Mouse (Mus musculus) limb, embryonic 10.5 days (tissue): Measurements from ENCODE around the gene Syt16. TPM values are rescaled to one million over a fixed set of nuclear protein-coding genes. Genes with fewer than 3 reads are reported as not detected.

ENCODE experiments used
- DNase-seq: peaks from one replicate; pipeline ENCODE4 v3.0.0-alpha.2; 2017; ENCODE audit warnings: low spot score
- H3K27ac ChIP-seq: fragments of 300-500 bp; sonication (generic); 2 replicates; pipeline ENCODE4 v1.5.1; 2016; ENCODE audit warnings: mild to moderate bottlenecking
- H3K27me3 ChIP-seq: fragments of 300-500 bp; sonication (generic); 2 replicates; pipeline ENCODE4 v1.6.1; 2016; ENCODE audit warnings: low read depth, mild to moderate bottlenecking; ENCODE audit not compliant: poor library complexity, severe bottlenecking
- H3K36me3 ChIP-seq: fragments of 300-500 bp; sonication (generic); 2 replicates; pipeline ENCODE4 v1.6.1; 2016; ENCODE audit warnings: mild to moderate bottlenecking, moderate library complexity
- H3K4me1 ChIP-seq: fragments of 300-500 bp; sonication (generic); 2 replicates; pipeline ENCODE4 v1.6.1; 2016
- H3K4me3 ChIP-seq: fragments of 300-500 bp; sonication (generic); 2 replicates; pipeline ENCODE4 v1.5.1; 2016; ENCODE audit warnings: mild to moderate bottlenecking, moderate library complexity
- H3K9me3 ChIP-seq: fragments of 300-500 bp; sonication (generic); replicated peaks from 2 replicates; pipeline ENCODE4 v1.6.1; 2016; ENCODE audit warnings: mild to moderate bottlenecking
- WGBS: fragments of 180-500 bp; shearing (Covaris S2); methylation state at CpG from one replicate; pipeline ENCODE4 v1.1.7; 2016; 5-methylcytosine and 5-hydroxymethylcytosine counted together
- polyA plus RNA-seq: library from polyadenylated mRNA; unstranded; fragments of >200 nt; fragmentation: Nextera tagmentation; extraction: Ambion mirVana; gene quantifications from 2 replicates; pipeline ENCODE4 v1.2.1, GENCODE M21; 2016

The Syt16 gene
- polyA plus RNA-seq, 1 experiment from 2014 or later: 1.7 TPM

GRCm38 (mm10) chr12:74024912-74025311 is 27.5 kb downstream of the Syt16 start:
- DNase-seq: no peak
- H3K9me3 ChIP-seq: no peaks in the 10 kb centered on the region
- H3K27me3 ChIP-seq: no peaks in the 10 kb centered on the region
- no peak overlapping the region for H3K27ac ChIP-seq
- no peaks in the 10 kb centered on the region for H3K36me3 ChIP-seq
- H3K4me1 ChIP-seq: no peaks in the 10 kb centered on the region
- H3K4me3 ChIP-seq: no peak overlapping the region
- WGBS: 82% methylated on average over 2 of the region's 2 CpGs

- H3K4me1 ChIP-seq: no peaks in the 10 kb centered on the region
- H3K9me3 ChIP-seq: no peaks in the 10 kb centered on the region
- H3K27ac ChIP-seq: no peak overlapping the region
- no peaks in the 10 kb centered on the region for H3K36me3 ChIP-seq
- no peaks in the 10 kb centered on the region for H3K27me3 ChIP-seq
- DNase-seq: no peak
- WGBS: 92% methylated on average over 5 of the region's 5 CpGs
- H3K4me3 ChIP-seq: no peak overlapping the region
These were observed 45.8 kb downstream of the Syt16 start for GRCm38 (mm10) chr12:74043225-74043624.

DNA sequence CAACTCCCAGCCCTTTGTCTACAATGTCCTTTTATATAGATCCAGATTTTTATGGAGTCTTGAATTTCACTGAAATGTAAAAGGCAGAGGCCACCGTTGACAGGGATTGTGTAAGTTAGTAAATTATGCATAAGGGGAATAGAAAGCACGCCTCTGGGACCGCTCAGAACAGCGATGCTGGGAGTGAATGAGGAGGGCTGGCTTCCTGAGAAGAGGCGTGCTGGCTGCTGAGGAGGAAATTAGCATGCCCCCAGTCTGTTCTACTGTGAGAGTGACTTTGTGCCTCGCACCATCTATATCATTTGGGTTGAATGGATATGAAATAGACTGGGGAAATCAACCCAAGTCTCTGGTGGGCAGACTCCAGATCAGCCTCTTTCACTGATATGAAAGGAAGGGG is 46.3 kb downstream of the Syt16 start:
- H3K27ac ChIP-seq: no peak overlapping the region
- no peaks in the 10 kb centered on the region for H3K4me1 ChIP-seq
- no peaks in the 10 kb centered on the region for H3K27me3 ChIP-seq
- no peak overlapping the region for H3K4me3 ChIP-seq
- H3K36me3 ChIP-seq: no peaks in the 10 kb centered on the region
- 74% methylated on average over 6 of the region's 6 CpGs for WGBS
- H3K9me3 ChIP-seq: no peaks in the 10 kb centered on the region
- no peak for DNase-seq

DNA sequence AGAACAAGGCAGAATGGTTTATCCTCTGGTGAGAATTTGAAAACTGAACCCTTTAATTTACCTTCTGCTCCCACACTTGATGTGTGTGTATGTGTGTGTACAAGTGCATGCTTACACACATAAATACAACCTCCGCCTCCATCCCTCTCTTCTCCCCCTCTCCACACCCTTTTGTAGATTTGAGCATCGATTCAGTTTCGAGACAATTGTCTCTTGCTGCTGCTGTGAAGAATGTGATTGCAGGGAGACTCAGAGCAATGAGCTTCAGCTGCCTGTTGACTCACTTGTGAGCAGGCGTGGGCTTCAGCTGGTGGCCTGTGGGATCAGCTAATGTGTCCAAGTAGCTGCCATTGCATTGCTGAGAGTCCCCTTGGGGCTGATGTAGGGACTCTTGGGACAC is 46.8 kb downstream of the Syt16 start:
- Histone ChIP-seq H3K9me3 (no peaks in the 10 kb centered on the region), H3K36me3 (no peaks in the 10 kb centered on the region), H3K27ac (no peak overlapping the region), H3K4me1 (no peaks in the 10 kb centered on the region), H3K4me3 (no peak overlapping the region), H3K27me3 (no peaks in the 10 kb centered on the region)
- DNase-seq: no peak
- WGBS: 86% methylated on average over 4 of the region's 4 CpGs

DNA sequence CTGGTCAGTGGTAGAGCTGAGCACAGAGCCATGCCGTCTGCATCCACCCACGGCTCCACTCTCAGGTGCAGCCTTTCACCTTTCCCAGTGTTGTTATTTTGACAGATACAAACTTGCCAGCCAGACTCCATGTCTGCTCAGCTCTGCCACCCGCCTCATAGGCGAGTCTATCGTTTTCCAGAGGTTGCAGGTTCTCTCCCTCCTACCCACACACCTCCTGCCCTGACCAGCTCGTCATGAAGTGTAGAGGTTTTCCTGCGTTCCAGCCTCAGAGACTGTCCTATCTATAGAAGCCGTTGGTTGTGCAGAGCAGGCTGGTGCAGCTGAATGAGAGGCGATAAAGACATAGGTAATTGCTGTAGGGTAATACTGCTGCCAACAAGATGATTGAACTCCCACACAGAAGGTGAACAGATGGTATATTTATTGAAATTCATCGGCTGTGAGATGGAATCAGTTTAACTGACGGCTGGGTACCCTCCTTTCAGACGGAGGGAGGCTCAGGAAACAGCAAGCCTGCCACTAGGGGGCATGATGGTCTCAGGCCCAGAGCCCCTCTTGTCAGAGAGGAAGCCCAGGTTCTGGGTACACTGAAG is 58.0 kb downstream of the Syt16 start:
- Histone ChIP-seq H3K36me3 (no peaks in the 10 kb centered on the region), H3K4me3 (no peak overlapping the region), H3K4me1 (no peaks in the 10 kb centered on the region), H3K27ac (no peak overlapping the region), H3K27me3 (no peaks in the 10 kb centered on the region), H3K9me3 (no peaks in the 10 kb centered on the region)
- DNase-seq: peak; percentile 59
- whole genome bisulfite sequencing: 62% methylated on average over 12 of the region's 12 CpGs

GRCm38 (mm10) chr12:74056162-74056561 is 58.7 kb downstream of the Syt16 start:
- Histone ChIP-seq H3K4me3 (no peak overlapping the region), H3K9me3 (no peaks in the 10 kb centered on the region), H3K27ac (no peak overlapping the region), H3K27me3 (no peaks in the 10 kb centered on the region), H3K4me1 (no peaks in the 10 kb centered on the region), H3K36me3 (no peaks in the 10 kb centered on the region)
- 85% methylated on average over 2 of the region's 2 CpGs for WGBS
- DNase-seq: no peak

GRCm38 (mm10) chr12:74062547-74062946 is 65.1 kb downstream of the Syt16 start:
- no peaks in the 10 kb centered on the region for H3K9me3 ChIP-seq
- no peaks in the 10 kb centered on the region for H3K27me3 ChIP-seq
- H3K27ac ChIP-seq: no peak overlapping the region
- H3K4me1 ChIP-seq: no peaks in the 10 kb centered on the region
- 84% methylated on average over 1 of the region's 1 CpGs for WGBS
- H3K4me3 ChIP-seq: no peak overlapping the region
- no peaks in the 10 kb centered on the region for H3K36me3 ChIP-seq
- DNase-seq: no peak

DNA sequence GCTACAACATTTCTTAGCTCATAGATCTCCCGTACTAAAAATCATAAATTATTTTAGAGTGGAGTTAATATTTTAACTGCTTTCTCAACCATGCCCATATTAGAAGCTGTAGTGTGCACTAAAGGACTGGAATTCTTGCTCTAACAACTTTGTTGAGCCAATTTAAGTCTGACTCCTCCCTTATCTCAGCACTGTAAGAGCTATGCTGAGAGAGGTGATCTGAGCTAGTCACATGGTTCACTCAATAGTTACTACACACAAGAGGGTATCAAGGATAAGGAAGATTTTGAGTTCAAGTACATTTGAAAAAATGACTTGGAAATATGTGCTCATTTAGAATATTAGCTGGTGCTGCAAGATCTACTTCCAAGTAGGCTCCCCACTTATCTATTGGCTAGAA is 71.5 kb downstream of the Syt16 start:
- no peaks in the 10 kb centered on the region for H3K9me3 ChIP-seq

DNA sequence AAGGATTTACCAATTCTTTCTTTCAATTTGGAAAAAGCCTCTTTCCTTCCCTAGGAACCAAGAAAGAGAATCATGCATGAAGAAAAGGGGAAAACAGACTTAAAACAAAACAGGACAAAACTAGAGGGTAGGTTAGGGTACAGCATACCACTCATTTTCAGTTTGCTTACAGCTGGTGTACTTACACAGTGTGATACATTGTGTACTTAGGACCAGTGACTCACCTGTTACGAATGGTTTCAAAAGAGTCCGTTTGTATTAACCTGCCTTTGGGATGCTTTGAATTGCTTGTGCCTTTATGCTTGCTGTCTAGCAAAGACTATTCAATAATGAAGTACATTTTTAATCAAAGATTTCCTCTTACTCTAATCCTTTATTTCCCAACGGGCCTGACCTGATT is 78.1 kb downstream of the Syt16 start:
- Histone ChIP-seq H3K4me1 (no peaks in the 10 kb centered on the region), H3K36me3 (no peaks in the 10 kb centered on the region), H3K4me3 (no peak overlapping the region), H3K27me3 (no peaks in the 10 kb centered on the region), H3K27ac (no peak overlapping the region), H3K9me3 (no peaks in the 10 kb centered on the region)
- no peak for DNase-seq
- 90% methylated on average over 3 of the region's 3 CpGs for WGBS

More for the DNA sequence above, 71.5 kb downstream of the Syt16 start:
- H3K4me3 ChIP-seq: no peak overlapping the region
- no peaks in the 10 kb centered on the region for H3K36me3 ChIP-seq
- no peaks in the 10 kb centered on the region for H3K27me3 ChIP-seq
- DNase-seq: no peak
- H3K4me1 ChIP-seq: no peaks in the 10 kb centered on the region
- H3K27ac ChIP-seq: no peak overlapping the region
- 80% methylated on average over 1 of the region's 1 CpGs for WGBS

- 86% methylated on average over 4 of the region's 4 CpGs for WGBS
- Histone ChIP-seq H3K27me3 (no peaks in the 10 kb centered on the region), H3K4me3 (no peak overlapping the region), H3K4me1 (no peaks in the 10 kb centered on the region), H3K36me3 (no peaks in the 10 kb centered on the region), H3K9me3 (no peaks in the 10 kb centered on the region), H3K27ac (no peak overlapping the region)
- no peak for DNase-seq
These were observed 78.6 kb downstream of the Syt16 start for GRCm38 (mm10) chr12:74076091-74076490.

DNA sequence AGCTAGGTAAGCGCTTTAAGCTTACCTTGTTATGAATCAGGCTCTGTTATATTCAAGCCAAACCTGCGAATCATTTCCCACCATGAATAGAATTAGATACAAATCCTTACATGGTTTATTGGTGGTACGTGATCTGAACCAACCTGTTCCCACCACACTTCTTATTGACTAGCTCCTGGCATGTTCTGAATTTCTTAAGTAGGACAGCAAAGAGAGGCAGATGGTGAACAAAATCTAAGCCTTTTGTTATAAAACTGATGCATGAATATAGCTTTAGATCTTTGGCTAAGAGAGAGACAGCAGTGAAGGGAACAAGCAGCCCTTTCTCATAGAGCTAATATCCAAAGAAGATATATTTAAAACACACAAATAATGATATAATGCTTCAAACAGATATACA is 83.7 kb downstream of the Syt16 start:
- Histone ChIP-seq H3K4me3 (no peak overlapping the region), H3K36me3 (no peaks in the 10 kb centered on the region), H3K27me3 (no peaks in the 10 kb centered on the region), H3K9me3 (no peaks in the 10 kb centered on the region), H3K4me1 (no peaks in the 10 kb centered on the region), H3K27ac (no peak overlapping the region)
- no peak for DNase-seq
- 90% methylated on average over 3 of the region's 3 CpGs for WGBS

DNA sequence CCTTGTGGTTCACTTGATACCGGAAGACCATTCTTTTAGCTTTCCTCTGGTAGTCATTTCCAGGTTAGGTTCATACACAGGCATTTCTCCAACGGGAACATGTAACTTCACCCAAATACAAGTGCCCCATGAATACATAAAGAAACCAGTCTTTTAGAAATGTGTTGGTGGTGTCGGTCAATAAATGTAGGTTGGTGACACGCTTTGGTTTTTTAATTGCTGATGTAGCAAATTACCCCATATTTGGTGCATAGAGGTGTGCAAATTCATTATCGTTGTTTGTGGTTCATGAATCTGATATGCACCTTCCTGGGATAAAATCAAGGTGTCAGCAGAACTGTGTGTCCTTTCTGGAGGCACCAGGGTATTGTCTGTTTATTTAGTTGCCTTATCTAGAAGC is 86.9 kb downstream of the Syt16 start:
- no peak overlapping the region for H3K4me3 ChIP-seq
- H3K27ac ChIP-seq: no peak overlapping the region
- WGBS: 93% methylated on average over 5 of the region's 5 CpGs
- H3K27me3 ChIP-seq: no peaks in the 10 kb centered on the region
- H3K4me1 ChIP-seq: no peaks in the 10 kb centered on the region
- no peak for DNase-seq
- H3K9me3 ChIP-seq: no peaks in the 10 kb centered on the region
- no peaks in the 10 kb centered on the region for H3K36me3 ChIP-seq

GRCm38 (mm10) chr12:74087086-74087485 is 89.6 kb downstream of the Syt16 start:
- no peaks in the 10 kb centered on the region for H3K4me1 ChIP-seq
- WGBS: 89% methylated on average over 8 of the region's 8 CpGs
- DNase-seq: no peak
- no peaks in the 10 kb centered on the region for H3K9me3 ChIP-seq
- no peak overlapping the region for H3K4me3 ChIP-seq
- no peaks in the 10 kb centered on the region for H3K36me3 ChIP-seq
- no peaks in the 10 kb centered on the region for H3K27me3 ChIP-seq
- no peak overlapping the region for H3K27ac ChIP-seq
